10 mouse cellular contexts compared by ENCODE assay signal in the genomic region with DNA sequence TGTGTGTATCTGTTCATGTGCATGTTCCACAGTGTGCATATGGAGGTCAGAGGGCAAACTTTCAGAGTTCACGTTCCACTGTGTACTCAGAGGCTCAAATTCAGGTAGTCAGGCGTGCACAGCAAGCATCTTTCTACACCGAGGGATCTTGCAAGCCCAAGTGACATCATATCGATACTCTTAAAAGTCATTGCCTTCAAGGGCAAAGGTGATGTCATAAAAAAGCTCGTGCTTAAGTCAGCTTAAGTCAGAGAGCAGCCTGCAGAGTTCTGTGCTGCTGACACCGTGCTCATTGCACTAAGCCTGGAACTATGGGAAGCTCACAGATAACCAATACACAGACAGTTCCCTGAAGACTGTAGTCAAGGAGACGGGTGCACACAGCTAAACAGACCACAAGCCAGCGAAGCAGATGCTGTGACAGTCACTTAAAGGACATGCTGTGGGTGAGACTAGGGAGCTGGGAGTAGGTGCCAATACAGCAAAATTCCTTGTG.
DNase-seq lines count a peak whose midpoint lies in the region.
"Had no signal": no experiment of that assay in that cellular context is flagged by ENCODE, and none has a peak within 500 bp of the region (broad histone marks: within the 10 kb centered on the region; RNA-seq: fewer than 3 reads in every experiment).

No protein-coding gene starts in this region.

- DNase-seq in cerebellum, postnatal 10 days: peak; percentile 63 to 76
- DNase-seq in cerebellum, adult 11 months: no peak
- peak; percentile 53 for DNase-seq in right cerebral cortex, adult 18-20 months
- no peak for DNase-seq in right cerebral cortex, postnatal 4 days
- peak; percentile 62 for DNase-seq in left cerebral cortex, postnatal 4 days
- DNase-seq in spleen, postnatal 10 days (ENCODE audit: low spot score in 2 of 2): no peak
- DNase-seq in urinary bladder, postnatal 4 days (ENCODE audit: low spot score in 2 of 2): no peak
- DNase-seq in adrenal gland, adult 2 months: no peak
- DNase-seq: cerebellum, adult 9-11 months; lung, embryonic 14.5 days had no signal

- intact Hi-C loops in left cerebral cortex, postnatal 4 days (cut with DNase I): no loop called here

Comparison
In these comparisons a context has a peak if more than half of its experiments do, and no peak if none do; other contexts are left out.
1. DNase-seq: peak in cerebellum, postnatal 10 days (2 of 2), right cerebral cortex, adult 18-20 months (single experiment) and left cerebral cortex, postnatal 4 days (single experiment); none in cerebellum, adult 11 months (single experiment), right cerebral cortex, postnatal 4 days (single experiment), spleen, postnatal 10 days (0 of 2), urinary bladder, postnatal 4 days (0 of 2) and adrenal gland, adult 2 months (single experiment).